Mouse (Mus musculus) embryo, embryonic 10.5 days (tissue): ENCODE measurements around the gene Celsr1.

Experiments
- DNase-seq: peaks from one replicate; pipeline ENCODE4 v3.0.0-alpha.2; 2015; ENCODE audit warnings: low spot score

Celsr1 gene

DNA sequence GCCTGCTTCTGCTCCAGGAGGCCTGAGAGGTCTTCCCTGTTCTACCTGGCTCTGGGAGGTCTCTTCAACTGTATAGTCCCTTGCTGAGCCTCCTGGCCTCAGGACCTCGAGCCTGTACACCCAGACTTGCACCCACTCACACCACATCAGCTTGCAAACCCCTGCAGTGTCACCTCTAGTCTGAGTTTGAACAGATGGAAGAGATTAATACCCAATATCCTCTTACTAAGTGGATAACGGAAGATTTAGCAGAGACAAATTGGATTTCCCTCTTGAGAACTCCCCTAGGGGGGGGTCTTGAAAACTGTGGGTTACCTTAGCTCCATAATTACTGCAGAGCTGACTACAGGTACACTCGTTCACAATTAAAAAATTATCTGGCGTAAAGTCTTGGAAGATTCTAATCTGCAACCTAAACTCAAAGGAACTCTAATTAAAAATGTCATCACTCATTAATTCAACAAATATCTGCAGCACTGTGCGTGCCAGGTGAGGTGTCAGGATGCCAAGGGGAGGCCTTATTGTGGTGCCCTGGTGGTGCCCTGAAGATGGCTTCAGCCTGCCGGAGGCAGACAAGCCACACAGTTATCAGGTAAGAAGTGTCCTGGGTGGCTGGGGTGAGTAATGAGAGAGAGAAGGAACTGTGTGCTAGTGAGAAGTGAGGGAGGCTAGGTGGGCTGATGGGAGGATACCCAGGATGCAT is 38.5 kb downstream of the Celsr1 start:
- DNase-seq, result no peak

GRCm38 (mm10) chr15:85993931-85994583 is 39.5 kb downstream of the Celsr1 start:
- peak; percentile 69 for DNase-seq

DNA sequence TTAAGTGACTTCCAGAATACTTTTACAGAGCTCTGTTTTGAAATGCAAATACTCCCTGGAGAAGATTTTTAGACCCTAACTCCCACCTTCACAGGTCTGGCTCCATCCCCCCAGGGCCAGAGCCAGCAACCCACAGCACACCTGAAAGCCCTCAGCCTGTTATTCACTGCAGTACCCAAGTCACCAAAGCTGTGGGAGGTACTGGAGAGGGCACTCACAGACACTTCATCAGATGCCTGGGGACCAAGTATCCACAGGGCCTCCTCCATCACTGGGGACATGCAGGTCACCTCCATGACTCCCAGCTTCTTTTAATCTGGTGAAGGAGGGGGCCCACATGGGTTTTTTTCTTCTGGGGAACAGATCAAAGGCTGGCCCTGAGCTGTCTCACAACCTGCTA is 40.2 kb downstream of the Celsr1 start:
- no peak for DNase-seq

- no peak for DNase-seq
Measured at GRCm38 (mm10) chr15:85992125-85992495, 41.5 kb downstream of the Celsr1 start.

DNA sequence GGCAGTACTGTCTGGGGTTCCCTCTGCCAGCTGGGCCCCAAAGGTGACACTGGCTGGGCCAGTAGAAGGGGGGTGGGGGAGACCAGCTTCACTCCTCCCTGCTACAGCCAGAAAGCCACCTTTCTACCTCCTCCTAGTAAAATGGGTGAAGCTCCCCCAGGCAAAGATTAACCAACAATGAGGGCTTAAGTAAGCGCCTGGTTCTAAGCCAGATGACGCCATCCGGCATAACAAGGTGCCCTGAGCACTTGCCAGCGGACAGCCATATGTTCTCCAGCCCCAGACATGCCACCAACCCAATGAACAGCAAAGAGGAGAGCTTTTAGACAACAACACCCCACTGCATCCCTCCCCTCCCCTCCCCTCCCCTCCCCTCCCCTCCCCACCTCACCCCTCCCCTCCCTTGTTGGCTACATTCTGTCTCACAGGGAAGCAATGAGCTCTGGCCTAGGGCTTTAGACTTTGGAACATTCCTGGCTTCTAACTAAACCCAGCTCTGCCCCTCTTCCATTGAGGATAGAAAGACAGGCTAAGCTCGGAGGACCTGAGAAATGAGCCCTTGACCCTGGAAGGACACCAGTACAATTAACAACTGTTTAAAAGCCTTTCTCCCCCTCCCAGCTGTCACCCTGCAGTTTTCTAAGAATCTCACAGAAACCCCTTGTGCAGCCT is 42.0 kb downstream of the Celsr1 start:
- peak; percentile 60 for DNase-seq

- DNase-seq, result no peak
Measured at GRCm38 (mm10) chr15:85990696-85991443, 42.7 kb downstream of the Celsr1 start.

- DNase-seq, result no peak
Measured at GRCm38 (mm10) chr15:85987896-85988295, 45.7 kb downstream of the Celsr1 start.

DNA sequence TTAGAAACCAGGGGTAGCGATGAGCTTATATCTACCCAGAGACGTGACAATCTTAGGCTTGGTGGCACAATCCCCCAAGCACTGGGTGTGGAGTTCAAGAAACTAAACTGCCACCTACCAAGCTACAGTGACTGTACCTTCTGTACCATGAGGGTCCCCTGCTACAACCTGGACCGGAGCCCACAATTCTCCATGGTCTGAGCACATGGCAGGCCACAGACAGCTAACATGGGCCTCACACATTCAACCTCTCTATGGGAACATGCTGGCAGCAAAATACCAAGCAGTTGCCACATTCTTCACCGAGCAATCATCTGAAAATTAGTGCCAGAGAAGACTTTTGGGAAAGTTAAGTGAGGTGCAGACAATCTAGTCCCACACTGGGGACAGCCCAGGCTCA is 47.4 kb downstream of the Celsr1 start:
- no peak for DNase-seq

DNA sequence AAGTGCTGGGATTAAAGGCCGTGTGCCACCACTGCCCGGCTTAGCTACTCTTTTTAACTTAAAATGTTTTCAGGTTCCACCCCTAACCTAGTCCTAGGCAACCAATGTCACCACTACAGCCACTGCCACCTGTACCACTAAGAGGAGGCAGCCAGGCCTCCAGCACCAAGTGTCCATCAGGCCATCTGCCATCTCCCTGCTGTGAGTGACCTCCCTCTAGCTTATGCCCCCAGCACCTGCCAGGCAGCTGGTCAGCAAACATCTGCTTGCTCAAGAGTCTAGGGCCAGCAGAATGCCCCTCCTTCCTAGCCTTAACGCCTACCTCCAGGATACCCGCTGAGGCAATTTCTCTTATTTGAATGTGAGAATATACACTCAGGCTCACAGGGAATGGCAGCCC is 48.0 kb downstream of the Celsr1 start:
- DNase-seq, result no peak

DNA sequence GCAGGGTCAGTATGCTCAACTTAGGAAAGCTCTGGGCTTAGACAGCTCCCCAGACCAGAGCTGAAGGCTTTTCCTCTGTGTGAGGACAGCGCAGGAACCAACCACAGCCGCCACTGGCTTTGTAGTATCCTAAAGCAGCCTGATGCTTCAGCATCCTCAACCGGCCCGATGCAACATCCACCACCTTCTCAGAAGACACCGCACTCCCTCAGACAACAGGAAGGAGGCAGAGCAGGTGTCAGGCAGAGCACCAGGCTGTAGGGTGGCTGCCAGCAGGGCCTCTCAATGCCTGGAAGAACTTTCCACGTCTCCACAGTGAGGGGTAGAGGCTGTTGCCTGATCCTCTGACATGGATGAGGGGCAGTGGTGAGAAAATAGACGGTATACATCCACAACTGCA is 50.4 kb downstream of the Celsr1 start:
- DNase-seq, result no peak

DNA sequence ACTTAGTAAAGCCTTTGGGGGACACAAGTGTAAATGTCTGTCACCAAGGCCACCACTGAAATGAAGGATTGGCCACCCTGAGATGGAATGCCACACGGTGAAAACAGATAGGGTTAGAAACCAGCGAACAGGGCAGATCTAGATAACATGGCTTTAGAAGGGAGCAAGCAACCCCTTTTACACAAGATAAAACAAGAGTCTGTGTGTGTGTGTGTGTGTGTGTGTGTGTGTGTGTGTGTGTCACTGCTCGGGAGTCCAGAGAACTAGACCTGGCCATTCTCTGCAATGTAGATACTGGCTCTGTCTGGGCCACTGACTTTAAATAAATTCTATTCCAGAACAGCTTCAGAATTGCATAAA is 51.2 kb downstream of the Celsr1 start:
- DNase-seq, result no peak

- peak; percentile 56 for DNase-seq
Measured at GRCm38 (mm10) chr15:85981768-85982415, 51.7 kb downstream of the Celsr1 start.

DNA sequence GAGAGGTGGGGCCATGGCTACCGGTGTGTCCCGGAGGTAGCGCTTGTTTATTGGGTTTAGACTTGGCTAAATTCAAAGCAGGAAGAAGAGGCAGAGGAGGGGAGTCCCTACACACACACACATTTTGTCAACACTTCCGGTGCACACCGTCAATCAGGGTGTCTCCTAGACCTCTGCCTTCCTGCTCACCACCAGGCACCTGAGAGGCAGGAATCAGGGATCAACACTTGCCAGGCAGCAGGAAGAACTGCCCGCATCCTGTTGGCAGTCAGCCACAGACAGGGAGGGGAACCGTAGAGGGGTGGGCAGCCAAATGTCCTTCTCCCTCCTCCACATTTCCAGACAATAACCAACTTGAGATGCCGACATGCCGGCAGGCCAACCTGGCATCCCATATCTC is 56.5 kb downstream of the Celsr1 start:
- no peak for DNase-seq

DNA sequence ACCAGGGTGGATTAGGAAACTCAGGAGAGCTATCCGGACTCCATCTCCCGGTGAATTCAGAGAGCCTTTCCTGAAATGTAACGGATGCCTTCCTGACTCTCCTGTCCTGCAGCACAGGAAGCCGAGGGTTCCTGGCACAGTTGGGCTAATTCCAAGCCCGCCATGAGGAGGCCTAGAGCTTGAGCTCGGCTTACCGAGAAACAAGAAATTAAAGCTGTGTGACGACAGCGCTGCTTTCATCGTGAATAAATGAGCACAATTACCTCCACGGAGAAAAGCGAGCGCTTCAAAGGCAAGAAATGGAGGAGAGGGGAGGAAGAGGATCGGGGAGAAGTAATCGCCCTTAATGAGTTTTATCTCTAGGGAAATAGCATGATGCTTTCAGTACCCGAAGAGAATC is 57.8 kb downstream of the Celsr1 start:
- no peak for DNase-seq

DNA sequence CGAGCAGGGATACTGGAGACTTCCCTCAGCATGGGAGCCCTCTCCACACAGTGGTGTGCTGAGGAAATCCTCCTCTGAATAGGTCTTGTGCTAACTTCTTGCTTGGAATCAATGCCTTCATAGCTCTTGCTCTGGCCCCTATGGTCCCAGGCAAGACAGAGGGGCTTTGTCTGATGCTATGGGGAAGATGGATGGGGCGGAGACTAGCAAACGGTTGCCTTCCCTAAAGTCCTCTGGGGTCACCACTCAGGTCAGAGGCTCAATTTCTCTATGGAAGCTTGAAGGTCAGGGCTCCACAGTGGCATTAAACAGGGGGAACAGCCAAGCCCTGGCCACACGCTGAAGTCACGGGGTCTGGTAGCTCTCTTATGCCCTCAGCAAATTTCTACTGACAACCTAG is 62.0 kb downstream of the Celsr1 start:
- DNase-seq, result peak; percentile 76

GRCm38 (mm10) chr15:85970441-85970840 is 63.1 kb downstream of the Celsr1 start:
- no peak for DNase-seq

DNA sequence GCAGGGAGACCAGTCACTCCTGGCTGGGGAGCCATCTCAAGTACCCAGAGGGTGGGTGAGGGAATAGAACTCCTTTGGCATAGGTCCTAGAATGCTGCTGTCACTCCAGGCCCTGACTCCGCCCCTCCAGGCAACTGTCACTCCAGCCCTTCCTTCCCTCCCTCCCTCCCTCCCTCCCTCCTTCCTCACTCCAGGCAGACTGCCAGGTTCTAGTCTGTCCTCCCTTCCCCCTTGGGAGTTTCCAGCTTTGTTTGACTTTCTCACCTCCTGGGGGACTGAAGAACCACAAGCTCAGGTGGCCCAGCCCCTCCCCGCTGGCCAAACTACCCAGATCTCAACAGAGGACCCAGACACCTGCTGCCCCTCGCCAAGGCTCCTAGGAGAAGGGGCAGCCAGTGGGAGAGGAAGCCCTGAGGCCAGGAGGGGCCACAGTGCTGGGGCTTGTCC is 63.8 kb downstream of the Celsr1 start:
- no peak for DNase-seq

- no peak for DNase-seq
Measured at GRCm38 (mm10) chr15:85969291-85969690, 64.3 kb downstream of the Celsr1 start.

DNA sequence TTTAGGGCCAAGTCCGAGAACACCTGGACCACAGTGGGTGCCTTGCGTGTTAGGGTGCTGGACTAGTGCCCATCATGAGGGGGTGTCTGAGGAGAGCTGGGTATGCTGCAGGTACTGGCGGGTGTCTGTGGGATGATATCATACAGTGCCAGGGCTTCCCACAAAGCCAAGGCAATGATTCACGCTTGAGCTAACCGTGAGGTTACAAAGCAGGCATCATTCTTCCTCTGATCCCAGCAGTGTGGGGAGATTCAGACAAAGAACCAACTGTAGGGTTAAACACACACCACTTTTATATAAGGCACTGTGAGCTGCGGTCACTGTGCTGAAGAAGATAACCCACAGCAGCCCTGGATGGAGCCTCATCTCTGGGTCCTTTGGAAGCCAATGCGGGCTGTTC is 67.5 kb downstream of the Celsr1 start:
- DNase-seq, result no peak

DNA sequence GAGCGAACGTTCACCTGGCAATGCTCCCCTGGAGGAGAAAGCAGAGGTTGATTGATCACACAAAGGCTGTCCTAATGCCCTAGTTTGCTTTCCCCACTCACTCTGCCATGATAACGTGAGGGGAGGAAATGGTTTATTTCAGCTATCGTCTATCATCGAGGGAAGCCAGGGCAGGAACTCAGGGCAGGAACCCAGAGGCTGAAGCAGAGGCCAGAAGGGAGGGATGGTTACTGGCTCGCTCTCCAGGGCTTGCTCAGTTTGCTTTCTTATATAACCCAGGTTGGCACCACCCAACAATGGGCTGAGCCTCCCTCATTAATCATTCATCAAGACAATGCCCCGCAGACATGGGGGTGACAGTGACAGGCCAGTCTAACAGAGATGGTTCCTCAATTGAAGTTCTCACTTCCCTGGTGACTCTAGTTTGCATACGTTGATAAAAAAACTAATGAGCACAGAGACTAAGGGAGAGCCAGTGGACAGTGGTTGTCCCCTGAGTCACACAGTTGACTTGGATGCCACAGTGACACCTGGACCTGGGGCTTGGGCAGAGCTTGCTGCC is 70.2 kb downstream of the Celsr1 start:
- no peak for DNase-seq

DNA sequence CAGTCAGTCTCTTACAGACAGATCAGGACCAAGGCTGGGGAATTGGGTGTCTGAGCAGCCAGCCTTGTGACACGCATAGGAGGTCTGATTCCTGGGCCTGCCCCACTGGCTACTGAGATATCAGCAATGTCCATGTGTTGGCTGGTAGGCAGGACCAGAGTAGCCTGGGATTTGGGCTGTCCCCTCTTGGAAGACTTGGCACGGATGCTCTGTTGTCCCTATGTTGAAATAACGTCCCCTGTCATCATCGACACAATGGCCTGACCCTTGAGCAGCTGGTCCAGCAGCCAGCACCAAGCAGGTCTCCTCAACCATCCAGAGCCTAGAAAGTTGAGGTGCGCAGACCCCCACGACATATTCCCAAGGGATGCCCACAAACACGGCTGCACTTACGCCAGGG is 70.9 kb downstream of the Celsr1 start:
- DNase-seq, result no peak

GRCm38 (mm10) chr15:85961651-85962050 is 71.9 kb downstream of the Celsr1 start:
- no peak for DNase-seq
